Mouse (Mus musculus) adrenal gland, adult 18-20 months (tissue): ENCODE measurements around the gene Zfp422. TPM values are rescaled to one million over a fixed set of nuclear protein-coding genes. Genes with fewer than 3 reads are reported as not detected.

Experiments used
- DNase-seq, 2 experiments: peaks; one replicate each; pipeline ENCODE4 v3.0.0; 2021 to 2022; ENCODE audit warnings: low spot score in 2 of 2
- long read RNA-seq, 2 experiments: library from polyadenylated mRNA; stranded (forward); transcript quantifications; one replicate each; pipeline ENCODE4 v2.0.0; 2021
- total RNA-seq, 2 experiments: library from RNA; stranded (reverse); gene quantifications; 1 replicate in 1 of 2; 2 replicates in 1 of 2; pipeline ENCODE4 v1.2.3; 2021

Gene Zfp422
- total RNA-seq, result 10 to 100 TPM; 14.5 to 21.8 TPM
- long read RNA-seq, experiment 1, transcript Zfp422-201 (2 exons, 2,375 nt), result minor isoform, 8 of 30 reads
- long read RNA-seq, experiment 1, transcript Zfp422-202 (2 exons, 3,187 nt), result major isoform, 20 of 30 reads
- long read RNA-seq, experiment 1, partial matches to known transcripts, result 0 of 30 reads
- long read RNA-seq, experiment 1, other reads (novel, unspliced or antisense), result 1 of 30 reads
- long read RNA-seq, experiment 2, transcript Zfp422-201 (2 exons, 2,375 nt), result minor isoform, 13 of 43 reads
- long read RNA-seq, experiment 2, transcript Zfp422-202 (2 exons, 3,187 nt), result major isoform, 26 of 43 reads
- long read RNA-seq, experiment 2, partial matches to known transcripts, result 0 of 43 reads
- long read RNA-seq, experiment 2, other reads (novel, unspliced or antisense), result 4 of 43 reads

DNA sequence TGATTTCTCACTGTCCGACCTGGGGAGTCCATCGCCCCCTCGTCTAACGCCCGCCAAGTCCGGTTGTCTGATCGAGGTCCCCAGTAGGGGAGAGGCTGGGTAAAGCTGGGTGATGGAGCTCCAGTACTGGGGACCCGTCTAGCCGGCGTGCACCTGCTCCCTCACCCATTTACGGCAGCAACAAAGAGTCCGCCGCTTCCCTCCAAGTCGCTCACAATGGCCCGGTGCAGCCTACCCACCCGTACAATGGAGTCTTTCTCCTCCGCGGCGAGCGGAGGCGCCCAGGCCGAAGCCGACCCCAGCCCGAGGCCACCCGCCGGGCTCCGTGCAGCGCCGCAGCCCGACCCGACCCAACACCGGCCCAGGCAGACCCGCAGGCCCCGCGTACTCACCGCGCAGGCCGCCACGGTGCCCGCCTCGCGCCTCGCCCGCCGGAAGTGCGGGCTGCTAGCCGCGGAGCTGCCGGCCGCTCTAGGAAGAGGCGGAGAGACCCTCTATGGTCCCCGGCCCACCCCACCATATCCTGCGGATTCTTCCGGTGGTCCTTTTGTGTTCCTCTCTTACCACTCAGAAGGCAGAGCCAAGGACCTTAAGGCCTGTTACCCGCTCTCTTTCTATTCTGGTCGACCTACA lies at the start of gene Zfp422:
TSS of gene Zfp422 (minus strand) at position 461 of the 633 bp plus-strand sequence.
- peak; percentile 60 to 65 for DNase-seq

DNA sequence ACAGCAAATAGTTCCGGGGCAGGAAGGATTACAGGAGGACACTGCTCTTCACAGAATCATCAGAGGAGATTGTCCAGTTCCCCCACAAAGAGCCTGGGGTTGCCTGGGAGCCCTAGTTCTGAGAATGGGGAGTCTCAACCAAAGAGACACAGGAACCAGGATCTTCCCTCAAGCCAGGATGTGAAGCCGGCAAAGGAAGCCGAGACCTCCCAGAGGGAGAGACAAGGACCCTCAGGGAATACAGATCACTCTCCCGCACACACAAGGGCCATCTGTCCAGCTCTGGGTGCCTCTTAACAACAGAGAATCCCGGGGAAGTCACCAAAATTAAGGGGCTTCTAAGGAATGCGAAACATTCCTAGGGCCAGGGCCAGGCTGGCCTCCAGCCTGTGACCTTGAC lies 48.5 kb upstream of the Zfp422 start:
- DNase-seq, result no peak

DNA sequence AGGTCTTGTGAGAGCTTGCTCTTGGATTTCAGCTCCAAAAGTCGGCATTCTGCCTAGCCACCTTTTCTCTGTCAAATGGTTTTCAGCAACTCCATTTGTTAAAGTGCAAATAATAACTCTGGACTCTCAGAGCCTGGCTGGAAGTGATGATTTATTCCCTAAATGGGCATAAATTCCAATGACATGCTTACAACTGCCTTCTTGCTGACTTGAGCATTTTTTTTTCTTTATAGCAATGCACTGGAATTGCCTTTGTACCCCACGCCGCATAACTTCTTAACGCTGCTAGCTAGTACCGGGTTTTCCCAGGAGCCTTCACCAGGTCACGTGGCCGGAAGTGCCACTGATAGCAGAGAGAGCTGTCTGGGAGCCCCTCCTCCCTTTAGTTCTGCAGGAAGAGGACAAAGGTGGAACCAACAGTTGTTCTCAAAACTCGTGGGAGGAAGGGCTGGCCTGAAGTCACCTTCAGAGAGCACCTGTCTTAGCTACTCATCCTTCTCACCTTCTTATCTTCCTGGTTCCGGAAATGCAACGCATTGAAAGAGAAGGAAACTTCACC lies 47.6 kb upstream of the Zfp422 start:
- no peak for DNase-seq

DNA sequence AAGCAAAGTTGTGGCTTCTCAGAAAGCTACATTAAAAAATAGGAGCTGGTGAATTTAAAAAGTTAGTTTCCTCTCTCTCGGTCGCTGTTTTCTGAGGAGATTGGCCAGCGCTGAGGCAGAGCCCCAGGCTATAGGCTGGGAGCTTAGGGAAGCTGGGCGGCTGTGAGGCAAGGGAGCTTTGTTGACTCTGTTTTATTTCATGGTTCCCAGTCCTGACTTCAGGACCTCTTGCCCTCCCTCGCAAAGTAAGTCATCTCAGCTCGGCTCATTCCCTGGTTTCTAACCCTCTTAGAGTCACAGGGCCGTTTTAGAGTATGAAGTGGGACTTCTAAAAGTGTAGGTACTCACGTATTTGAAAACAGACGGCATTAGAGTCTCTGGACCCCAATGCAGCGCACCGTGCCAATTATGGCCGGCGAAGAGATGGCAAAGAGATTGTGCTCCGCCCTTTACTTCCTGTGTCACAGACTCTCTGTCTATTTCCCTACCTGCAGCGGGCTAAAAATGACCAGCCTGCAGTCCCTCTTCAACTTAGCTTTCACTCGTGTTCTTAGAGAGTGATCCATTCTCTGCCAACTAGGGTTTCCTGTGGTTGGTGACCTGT lies 45.6 kb upstream of the Zfp422 start:
- DNase-seq, result no peak

DNA sequence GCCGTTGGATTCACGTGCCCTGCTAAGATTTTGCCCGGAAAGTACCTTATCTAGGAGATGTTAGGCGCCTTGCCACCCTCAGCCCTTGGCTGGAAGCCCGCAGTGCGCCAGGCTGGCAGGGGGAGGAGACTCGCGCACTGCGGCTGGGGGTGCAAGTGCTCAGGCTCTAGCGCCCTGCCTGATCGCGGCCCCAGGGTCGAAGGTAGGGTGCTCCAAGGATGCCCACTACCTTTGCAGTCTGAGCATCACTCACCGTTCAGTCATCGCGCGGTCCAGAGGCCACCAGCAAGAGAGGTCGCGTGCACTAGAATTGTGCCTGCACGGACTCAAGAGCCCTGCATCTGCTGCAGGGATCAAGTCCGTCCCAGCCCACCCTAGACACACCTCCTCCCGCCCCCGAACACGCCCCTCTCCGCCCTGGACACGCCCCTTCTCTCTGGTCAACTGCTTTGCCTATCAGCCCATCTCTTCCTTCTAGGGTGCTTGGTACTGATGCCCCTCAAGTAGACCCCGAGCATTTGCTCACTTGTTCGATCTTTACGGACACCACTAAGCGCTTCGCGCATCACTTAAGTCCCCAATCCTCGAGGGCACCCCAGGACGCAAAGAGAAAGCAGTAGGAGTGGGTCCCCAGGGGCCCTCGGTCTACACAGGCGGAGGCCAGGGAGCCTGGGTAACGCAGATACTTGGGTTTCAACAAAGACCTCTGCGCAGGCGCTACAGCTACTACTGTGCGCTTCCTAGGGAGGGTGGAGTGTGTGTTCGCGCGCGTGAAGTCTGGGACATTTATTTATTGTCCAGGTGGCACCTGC lies 44.9 kb upstream of the Zfp422 start, which contains the start of gene Rassf4:
TSS of gene Rassf4 (minus strand) at position 482 of the 812 bp plus-strand sequence.
- peak; percentile 67 to 69 for DNase-seq

DNA sequence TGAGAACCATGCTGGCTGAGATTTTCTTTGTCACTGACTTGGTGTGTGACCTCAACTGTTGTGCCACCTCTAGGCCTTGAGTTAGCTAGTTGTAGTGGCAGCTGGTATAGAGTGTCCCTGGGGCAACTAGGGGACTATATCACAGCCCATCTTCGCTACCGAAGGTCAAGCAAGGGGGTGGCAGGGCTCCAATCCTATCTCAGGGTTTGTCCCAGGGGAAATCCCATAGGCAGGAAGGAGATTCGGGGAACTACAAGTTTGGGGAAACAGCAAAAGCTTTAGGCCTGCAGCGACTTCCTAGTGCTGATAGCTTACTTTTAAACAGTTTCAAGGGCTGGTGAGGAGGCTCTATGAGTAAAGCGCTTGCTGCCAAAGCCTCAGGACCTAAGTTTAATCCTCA lies 43.5 kb upstream of the Zfp422 start:
- DNase-seq, result no peak

DNA sequence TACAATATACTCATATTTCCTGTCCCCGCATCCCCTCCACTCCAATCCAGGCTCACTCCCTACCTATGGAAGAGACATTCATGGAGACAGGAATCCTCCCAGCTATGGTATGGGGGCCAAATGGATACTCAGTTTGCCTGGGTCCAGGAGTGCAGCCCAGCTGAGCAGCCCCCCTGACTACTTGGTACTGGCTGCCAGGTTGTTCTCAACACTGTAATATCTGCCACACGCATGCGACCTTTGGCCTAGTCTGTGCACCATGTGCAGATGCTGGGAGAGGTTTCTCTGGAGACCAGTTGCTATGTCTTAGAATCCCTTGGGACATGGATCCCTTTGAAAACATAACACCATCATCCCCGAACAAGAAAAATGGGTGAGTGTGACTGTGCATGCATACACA lies 43.0 kb upstream of the Zfp422 start:
- no peak for DNase-seq

DNA sequence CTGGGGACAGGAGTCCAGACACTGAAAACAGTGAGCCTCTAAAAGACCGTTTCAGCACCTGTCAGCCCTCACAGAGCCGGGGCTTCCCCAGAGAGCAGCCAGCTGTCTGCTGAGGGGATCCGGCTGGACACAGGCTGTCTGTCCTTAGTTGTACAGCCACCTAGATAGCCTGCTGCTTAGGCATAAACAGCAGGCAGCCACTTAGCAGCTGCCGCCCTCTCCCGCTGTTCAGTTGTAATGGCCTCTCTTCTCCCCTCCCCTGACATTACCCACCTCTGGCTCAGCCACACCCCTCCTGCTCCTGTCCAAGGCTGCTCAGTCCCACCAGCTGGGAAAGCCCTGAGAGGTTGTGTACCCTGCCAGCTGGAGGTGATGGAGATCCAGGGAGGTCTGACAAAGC lies 42.2 kb upstream of the Zfp422 start:
- DNase-seq, result no peak

DNA sequence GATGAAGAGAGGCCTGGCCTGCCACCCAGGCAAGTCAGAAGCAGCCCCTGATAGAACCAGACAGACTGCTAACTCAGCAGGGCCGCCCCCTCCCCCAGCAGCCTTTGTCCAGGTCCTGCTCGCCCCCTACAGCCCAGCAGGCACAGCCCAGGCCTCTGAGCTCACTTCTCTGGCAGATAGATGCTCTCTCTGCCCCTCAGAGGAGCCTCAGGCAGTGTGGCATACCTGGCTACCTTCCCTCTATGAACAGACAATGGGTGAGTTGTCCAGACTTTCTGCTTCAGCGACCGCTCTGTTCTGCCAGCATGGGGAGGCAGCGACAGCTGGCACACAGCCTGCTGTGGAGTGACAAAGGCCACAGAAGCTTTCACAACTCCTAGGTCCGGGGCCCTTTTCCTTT lies 41.3 kb upstream of the Zfp422 start:
- no peak for DNase-seq

DNA sequence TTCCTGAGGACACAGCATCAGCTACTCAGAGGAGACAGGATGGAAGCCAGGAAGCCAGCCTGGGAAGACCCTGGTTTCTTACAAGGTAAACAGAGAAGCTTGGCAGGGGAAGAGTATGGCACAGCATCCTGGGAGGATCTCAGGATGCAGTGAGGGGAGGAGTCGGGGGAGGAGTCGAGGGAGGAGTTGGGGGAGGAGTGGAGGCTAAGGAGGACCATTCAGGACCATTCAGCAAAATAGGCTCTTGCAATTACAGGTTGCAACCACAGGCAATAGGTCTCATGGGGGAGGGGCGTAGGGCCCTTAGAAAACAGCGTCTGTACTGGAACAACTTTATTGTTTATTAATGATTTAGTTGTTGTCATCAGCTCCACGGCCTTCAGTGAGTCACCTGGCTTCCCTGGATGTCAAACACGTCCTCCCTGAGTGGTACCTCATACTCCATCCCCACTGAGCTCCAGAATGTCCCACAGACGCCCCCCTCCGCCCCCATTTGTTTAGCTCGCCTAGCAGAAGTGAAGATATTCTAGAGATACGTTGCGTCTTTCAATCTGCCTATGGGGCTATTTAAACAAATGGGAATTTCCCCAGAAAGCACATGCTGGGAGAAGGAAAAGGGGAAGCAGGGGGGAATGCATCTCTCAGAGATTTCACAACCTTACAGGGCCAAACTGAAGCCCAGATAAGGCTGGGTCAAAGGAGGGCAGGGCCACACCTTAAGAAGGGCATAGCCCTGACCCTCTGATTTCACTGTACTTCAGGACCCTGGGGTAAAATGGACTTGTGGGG lies 40.1 kb upstream of the Zfp422 start:
- DNase-seq, result no peak

DNA sequence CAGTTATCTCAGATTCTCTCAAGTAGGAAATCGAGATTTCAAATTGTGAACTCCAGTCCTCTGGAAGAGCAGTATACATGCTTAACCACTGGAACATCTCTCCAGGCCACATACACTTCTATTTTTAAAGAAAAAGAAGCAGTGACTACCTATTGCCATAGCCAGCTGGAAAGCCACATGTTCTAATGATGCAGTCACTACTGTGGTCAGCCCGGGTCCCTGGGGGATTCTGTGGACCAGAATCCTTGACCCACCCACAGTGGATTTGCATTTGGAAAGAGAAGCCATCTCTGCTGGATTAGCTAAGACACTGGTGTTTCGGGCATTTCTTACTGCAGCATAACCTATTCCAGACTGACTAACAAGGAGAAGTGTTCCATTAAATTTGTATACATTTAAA lies 38.6 kb upstream of the Zfp422 start:
- DNase-seq, result no peak

DNA sequence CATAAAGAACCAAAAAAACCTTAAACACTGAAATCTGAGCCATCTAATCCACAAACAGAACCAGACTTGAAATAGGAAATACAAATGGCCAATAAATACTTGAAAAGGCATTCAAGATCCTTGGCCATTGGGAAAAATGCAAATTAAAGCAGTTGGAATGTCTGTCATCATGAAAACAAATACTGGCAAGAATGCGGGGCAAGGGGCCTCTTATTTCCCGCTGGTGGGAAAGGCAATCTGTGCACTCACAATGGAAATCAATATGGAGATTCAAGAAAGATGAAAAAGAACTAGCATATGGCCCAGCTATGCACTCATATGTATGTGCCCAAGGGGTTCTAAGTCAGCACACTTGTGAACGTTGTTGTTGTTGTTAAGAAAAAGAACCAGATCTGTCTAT lies 38.1 kb upstream of the Zfp422 start:
- DNase-seq, result no peak

DNA sequence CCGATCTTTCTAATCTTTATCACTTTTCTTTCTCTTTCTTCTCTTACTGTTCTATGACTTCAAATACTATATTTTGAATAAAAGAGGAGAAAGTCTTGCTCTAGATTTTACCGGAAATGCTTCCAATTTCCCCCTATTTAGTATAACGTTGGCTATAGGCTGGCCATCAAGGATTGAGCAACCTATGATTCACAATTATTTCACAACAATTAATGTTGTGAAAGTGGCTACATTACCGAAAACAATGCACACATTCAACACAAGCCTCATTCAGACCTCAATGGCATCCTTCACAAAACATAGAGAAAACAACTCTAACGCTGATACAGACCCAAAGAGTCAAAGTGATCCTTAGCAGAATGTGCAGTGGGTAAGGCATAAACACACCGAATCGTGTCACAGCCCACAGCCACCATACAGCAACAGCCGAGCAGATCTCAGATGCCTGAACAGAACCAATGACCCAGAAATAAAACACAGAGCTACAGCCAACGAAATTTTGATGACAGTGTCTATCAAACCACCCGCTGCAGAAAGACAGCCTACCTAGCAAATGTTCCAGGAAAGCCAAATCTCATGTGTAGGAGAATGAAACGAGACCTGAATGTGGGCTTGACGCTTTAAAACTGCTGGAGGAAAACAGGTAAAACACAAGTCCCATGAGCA lies 37.4 kb upstream of the Zfp422 start:
- DNase-seq, result no peak

DNA sequence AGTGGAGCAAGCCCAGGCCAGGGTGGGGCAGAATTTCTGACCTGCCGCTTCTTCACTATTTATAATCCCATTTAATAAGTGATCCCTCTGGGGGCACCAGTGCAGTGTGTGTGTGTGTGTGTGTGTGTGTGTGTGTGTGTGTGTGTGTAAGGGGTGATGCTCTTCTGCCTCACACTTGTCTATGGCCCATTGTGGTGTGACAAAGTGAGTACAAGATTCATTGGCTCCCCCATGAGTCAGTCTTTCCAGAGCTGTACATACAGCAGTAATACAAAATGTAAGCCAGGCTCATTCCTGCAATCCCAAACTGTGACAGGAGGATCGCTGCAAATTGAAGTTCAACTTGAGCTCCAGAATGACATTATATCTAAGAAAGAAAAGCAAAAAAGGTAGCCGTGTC lies 36.0 kb upstream of the Zfp422 start:
- DNase-seq, result no peak

DNA sequence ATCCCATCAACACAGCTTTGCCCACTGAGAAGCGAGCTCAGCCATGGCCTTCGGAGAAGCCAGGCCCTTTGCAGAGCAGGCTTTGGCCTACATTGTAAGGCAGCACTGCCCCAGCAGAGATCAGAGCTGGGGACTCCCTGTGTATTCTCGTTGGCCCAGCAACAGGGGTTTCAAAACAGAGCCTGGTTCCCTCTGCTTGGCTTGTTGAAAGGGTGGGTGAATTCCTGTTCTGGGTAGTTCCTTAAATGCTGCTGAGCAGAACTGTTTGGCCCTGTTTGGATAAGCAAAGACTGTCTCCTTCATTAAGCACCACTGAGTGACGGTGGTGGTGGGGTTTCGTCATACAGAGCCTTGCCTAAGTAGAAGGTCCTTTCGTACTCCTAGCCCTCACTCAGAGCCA lies 35.2 kb upstream of the Zfp422 start:
- DNase-seq, result no peak

DNA sequence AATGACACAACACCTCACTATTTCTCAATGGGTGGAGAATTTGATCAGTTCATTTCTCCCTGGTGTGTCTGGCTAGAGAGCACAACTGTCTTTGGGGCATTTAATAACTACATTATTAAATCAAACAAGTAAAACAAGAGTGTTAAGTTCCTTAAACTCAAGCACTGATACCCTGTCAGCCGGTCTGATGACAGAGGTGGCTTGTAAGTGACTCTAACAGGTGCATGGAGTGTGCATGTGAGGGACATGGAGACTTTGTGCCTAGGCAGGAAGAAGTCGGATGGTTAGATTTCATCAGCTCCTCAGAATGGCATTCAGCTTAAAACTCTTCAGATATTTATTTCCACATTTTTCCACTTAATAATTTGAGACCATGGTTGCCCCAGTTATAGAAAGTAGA lies 34.6 kb upstream of the Zfp422 start:
- no peak for DNase-seq

DNA sequence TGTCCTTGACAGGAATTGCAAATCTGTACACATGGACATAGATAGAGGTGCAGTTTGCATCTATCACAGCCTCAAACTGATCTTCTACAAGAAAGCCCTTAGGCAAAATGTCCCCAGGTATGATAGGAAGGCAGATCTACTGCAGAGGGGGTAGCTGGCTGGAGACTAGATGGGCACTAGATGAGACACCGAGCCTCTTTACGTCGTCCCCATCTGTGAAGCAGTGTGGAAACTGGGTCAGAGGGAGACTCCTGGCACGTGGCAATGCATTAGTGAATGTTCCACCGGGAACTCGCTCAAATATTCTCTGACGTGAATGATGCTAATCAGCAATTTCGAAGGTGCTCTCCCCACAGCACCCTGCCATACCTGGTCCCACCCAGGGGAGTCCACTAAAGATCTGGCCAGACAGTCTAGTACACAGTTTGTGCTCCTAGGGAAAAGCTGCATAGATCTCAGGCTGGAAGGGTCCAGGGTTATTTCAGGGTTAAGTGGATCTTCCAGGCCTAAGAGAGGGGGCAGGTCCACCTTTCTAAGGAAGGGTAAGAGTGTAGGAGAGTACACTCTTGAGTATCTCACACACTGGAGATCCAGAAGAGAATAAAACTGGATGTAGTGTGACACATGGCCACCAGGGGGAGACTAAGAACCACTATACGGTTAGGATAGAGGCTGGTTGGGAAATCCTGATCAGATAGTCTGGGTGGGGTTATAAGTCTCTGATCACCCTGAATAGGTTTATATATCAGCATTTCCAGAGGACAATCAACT lies 25.1 kb upstream of the Zfp422 start:
- DNase-seq, result peak; percentile 43 to 48

DNA sequence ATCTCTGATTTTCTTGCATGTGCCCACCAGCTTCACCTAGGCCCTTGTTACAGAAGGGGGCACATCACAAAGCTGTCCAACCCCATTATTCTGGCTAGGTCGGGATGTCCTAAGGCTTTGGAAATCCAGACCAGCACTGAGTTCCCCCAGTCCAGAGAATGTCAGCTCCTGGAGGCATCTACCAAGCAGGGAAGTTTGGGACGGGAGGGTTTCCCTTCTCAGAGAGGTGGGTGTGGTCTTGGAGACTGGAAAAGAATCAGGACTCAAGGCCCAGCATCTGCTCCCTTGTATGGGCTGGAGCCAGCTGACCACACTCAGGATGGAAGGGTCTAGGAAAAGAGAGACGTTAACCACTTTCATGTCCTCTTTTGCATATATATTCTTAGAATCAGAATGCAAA lies 24.4 kb upstream of the Zfp422 start:
- no peak for DNase-seq
